Mouse (Mus musculus): ENCODE results near the gene Agbl2. TPM values are rescaled to one million over a fixed set of nuclear protein-coding genes. Genes with fewer than 3 reads are reported as not detected.
A peak's percentile ranks its signal among the peaks of the same experiment; 100 is the strongest.

Agbl2 gene
- polyA plus RNA-seq, 1 experiment from 2014 or later, result 1.2 TPM

GRCm38 (mm10) chr2:90846955-90847680 is 64.6 kb downstream of the Agbl2 start, which contains the start of gene Mtch2:
TSS of gene Mtch2 (plus strand) at chr2:90847155.
- Histone ChIP-seq H3K4me3 (ENCODE audit: low read depth, low read length) (peak within 1 kb of the TSS; percentile 85), H3K27me3 (ENCODE audit: insufficient read depth, low read length) (no peaks in the 10 kb centered on the region), H3K36me3 (ENCODE audit: insufficient read depth) (peaks cover 25% of the 10 kb centered on the region), H3K9ac (peak within 1 kb of the TSS; percentile 82), H3K4me1 (ENCODE audit: insufficient read depth) (no peaks in the 10 kb centered on the region; the same call in 1 of the 2 replicates), H3K9me3 (ENCODE audit: low read depth, low read length) (no peaks in the 10 kb centered on the region), H3K27ac (ENCODE audit: low read depth) (peak within 1 kb of the TSS; percentile 76), H3K4me2 (peak within 1 kb of the TSS; percentile 84)
- TF ChIP-seq CTCF (IDR thresholded peaks at IDR 0.05; ENCODE audit: low read depth), result no peak
- under 1% methylated on average over 67 of the region's 67 CpGs for WGBS
- peak; percentile 99 for DNase-seq
- peak; percentile 97 for ATAC-seq (ENCODE audit: insufficient read depth)

GRCm38 (mm10) chr2:90847681-90848050 is 65.1 kb downstream of the Agbl2 start:
- Histone ChIP-seq H3K36me3 (ENCODE audit: insufficient read depth) (peaks cover 31% of the 10 kb centered on the region), H3K27ac (ENCODE audit: low read depth) (peak overlapping the region; percentile 76), H3K4me2 (peak overlapping the region; percentile 84), H3K27me3 (ENCODE audit: insufficient read depth, low read length) (no peaks in the 10 kb centered on the region), H3K4me3 (ENCODE audit: low read depth, low read length) (peak overlapping the region; percentile 85), H3K9me3 (ENCODE audit: low read depth, low read length) (no peaks in the 10 kb centered on the region), H3K9ac (peak overlapping the region; percentile 82), H3K4me1 (ENCODE audit: insufficient read depth) (no peaks in the 10 kb centered on the region; the same call in 1 of the 2 replicates)
- WGBS, result 1% methylated on average over 13 of the region's 13 CpGs
- ATAC-seq (ENCODE audit: insufficient read depth) (no peak), DNase-seq (peak; percentile 23)
- no peak for TF ChIP-seq CTCF (IDR thresholded peaks at IDR 0.05; ENCODE audit: low read depth)

- no peaks in the 10 kb centered on the region for H3K27me3 ChIP-seq (ENCODE audit: insufficient read depth, low read length)
- ATAC-seq (ENCODE audit: insufficient read depth) (no peak), DNase-seq (peak; percentile 56)
- H3K9me3 ChIP-seq (ENCODE audit: low read depth, low read length), result no peaks in the 10 kb centered on the region
- no peaks in the 10 kb centered on the region; the same call in 1 of the 2 replicates for H3K4me1 ChIP-seq (ENCODE audit: insufficient read depth)
- WGBS, result 73% methylated on average over 5 of the region's 5 CpGs
- H3K9ac ChIP-seq, result peak overlapping the region; percentile 82; the same call in 1 of the 2 replicates
- peak overlapping the region; percentile 84 for H3K4me2 ChIP-seq
- H3K27ac ChIP-seq (ENCODE audit: low read depth), result no peak overlapping the region
- TF ChIP-seq CTCF (IDR thresholded peaks at IDR 0.05; ENCODE audit: low read depth), result no peak
- peak overlapping the region; percentile 85 for H3K4me3 ChIP-seq (ENCODE audit: low read depth, low read length)
- H3K36me3 ChIP-seq (ENCODE audit: insufficient read depth), result peaks cover 37% of the 10 kb centered on the region
Measured at GRCm38 (mm10) chr2:90848331-90848730, 65.8 kb downstream of the Agbl2 start.

GRCm38 (mm10) chr2:90850401-90850800 is 67.9 kb downstream of the Agbl2 start:
- Histone ChIP-seq H3K36me3 (ENCODE audit: insufficient read depth) (peaks cover 57% of the 10 kb centered on the region), H3K27me3 (ENCODE audit: insufficient read depth, low read length) (no peaks in the 10 kb centered on the region), H3K4me1 (ENCODE audit: insufficient read depth) (no peaks in the 10 kb centered on the region; the same call in 1 of the 2 replicates), H3K9me3 (ENCODE audit: low read depth, low read length) (no peaks in the 10 kb centered on the region), H3K4me2 (no peak overlapping the region), H3K9ac (no peak overlapping the region), H3K27ac (ENCODE audit: low read depth) (no peak overlapping the region), H3K4me3 (ENCODE audit: low read depth, low read length) (no peak overlapping the region)
- TF ChIP-seq CTCF (IDR thresholded peaks at IDR 0.05; ENCODE audit: low read depth), result no peak
- 97% methylated on average over 1 of the region's 1 CpGs for WGBS
- ATAC-seq (ENCODE audit: insufficient read depth) (no peak), DNase-seq (no peak)

- H3K27me3 ChIP-seq (ENCODE audit: insufficient read depth, low read length), result no peaks in the 10 kb centered on the region
- H3K36me3 ChIP-seq (ENCODE audit: insufficient read depth), result peaks cover 74% of the 10 kb centered on the region
- no peak overlapping the region for H3K4me2 ChIP-seq
- no peak for DNase-seq
- WGBS, result 94% methylated on average over 2 of the region's 2 CpGs
- no peak overlapping the region for H3K4me3 ChIP-seq (ENCODE audit: low read depth, low read length)
- H3K9me3 ChIP-seq (ENCODE audit: low read depth, low read length), result no peaks in the 10 kb centered on the region
- H3K4me1 ChIP-seq (ENCODE audit: insufficient read depth), result no peaks in the 10 kb centered on the region
- H3K27ac ChIP-seq (ENCODE audit: low read depth), result no peak overlapping the region
- no peak for ATAC-seq (ENCODE audit: insufficient read depth)
- no peak overlapping the region for H3K9ac ChIP-seq
- TF ChIP-seq CTCF (IDR thresholded peaks at IDR 0.05; ENCODE audit: low read depth), result no peak
Measured at GRCm38 (mm10) chr2:90861486-90861885, 79.0 kb downstream of the Agbl2 start.

- no peak overlapping the region for H3K27ac ChIP-seq (ENCODE audit: low read depth)
- no peaks in the 10 kb centered on the region for H3K27me3 ChIP-seq (ENCODE audit: insufficient read depth, low read length)
- ATAC-seq (ENCODE audit: insufficient read depth) (no peak), DNase-seq (no peak)
- H3K4me1 ChIP-seq (ENCODE audit: insufficient read depth), result no peaks in the 10 kb centered on the region
- no peaks in the 10 kb centered on the region for H3K9me3 ChIP-seq (ENCODE audit: low read depth, low read length)
- no peak overlapping the region for H3K4me2 ChIP-seq
- no peak for TF ChIP-seq CTCF (IDR thresholded peaks at IDR 0.05; ENCODE audit: low read depth)
- no peak overlapping the region for H3K4me3 ChIP-seq (ENCODE audit: low read depth, low read length)
- no peak overlapping the region for H3K9ac ChIP-seq
- peaks cover 78% of the 10 kb centered on the region for H3K36me3 ChIP-seq (ENCODE audit: insufficient read depth)
Measured at GRCm38 (mm10) chr2:90864184-90864583, 81.7 kb downstream of the Agbl2 start.

- DNase-seq (peak; percentile 93), ATAC-seq (ENCODE audit: insufficient read depth) (peak; percentile 84)
- Histone ChIP-seq H3K4me3 (ENCODE audit: low read depth, low read length) (no peak overlapping the region), H3K27me3 (ENCODE audit: insufficient read depth, low read length) (no peaks in the 10 kb centered on the region), H3K4me1 (ENCODE audit: insufficient read depth) (0 out of 2 replicates have a peak, but pooled peaks cover 4% of the 10 kb centered on the region), H3K9me3 (ENCODE audit: low read depth, low read length) (no peaks in the 10 kb centered on the region), H3K4me2 (no peak overlapping the region), H3K9ac (no peak overlapping the region), H3K27ac (ENCODE audit: low read depth) (no peak overlapping the region), H3K36me3 (ENCODE audit: insufficient read depth) (peaks cover 59% of the 10 kb centered on the region)
- WGBS, result 15% methylated on average over 3 of the region's 3 CpGs
- peak; percentile 92 for TF ChIP-seq CTCF (IDR thresholded peaks at IDR 0.05; ENCODE audit: low read depth)
Measured at GRCm38 (mm10) chr2:90866524-90866923, 84.0 kb downstream of the Agbl2 start.

Measured in lung, embryonic 14.5 days (tissue).